Mouse (Mus musculus) lung, adult 2 months (tissue): ENCODE results near the gene Snph.

ENCODE experiments used
- CTCF ChIP-seq: fragments of 200-500 bp; IDR thresholded peaks from 2 replicates; pipeline ENCODE4 v1.5.1; 2011; ENCODE audit warnings: mild to moderate bottlenecking, low read length, control low read depth; ENCODE audit not compliant: insufficient read depth
- POLR2A ChIP-seq: fragments of 200-500 bp; IDR thresholded peaks from 2 replicates; pipeline ENCODE4 v1.6.1; 2011; ENCODE audit warnings: low read depth, mild to moderate bottlenecking, control low read depth, low read length, borderline replicate concordance; ENCODE audit errors: extremely low read depth

DNA sequence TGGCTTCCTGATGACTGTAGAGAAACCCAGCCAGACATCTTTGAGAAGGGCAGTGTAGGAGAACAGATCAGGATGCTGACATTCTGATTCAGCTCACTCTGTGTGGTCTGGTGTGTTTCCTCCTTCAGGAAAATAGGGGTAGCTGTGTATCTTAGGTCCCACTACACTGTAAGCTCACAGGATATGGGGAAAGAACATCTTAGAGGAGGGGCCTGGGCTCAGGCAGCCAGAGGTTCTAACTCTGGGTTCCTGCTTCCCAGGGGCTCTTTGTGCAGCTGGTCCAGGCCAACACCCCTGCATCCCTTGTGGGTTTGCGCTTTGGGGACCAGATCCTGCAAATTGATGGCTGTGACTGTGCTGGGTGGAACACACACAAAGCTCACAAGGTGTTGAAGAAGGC lies 45.6 kb downstream of the Snph start:
- TF ChIP-seq POLR2A (no peak), CTCF (no peak)
